Mouse (Mus musculus): ENCODE measurements at regions not wholly inside any gene's neighbourhood (a gene's known extent, or its start where the extent isn't known, plus 50 kb on each side); places are given as distances from the start of the nearest gene placed in this dataset.
"Not testable (repeated sequence)": the region's sequence is repeated elsewhere in the genome, so short reads cannot be mapped to it uniquely, and the experiment has no call there.

GRCm38 (mm10) chr15:41986264-41986663 is 1852.1 kb downstream of the 9330182O14Rik start:
- Histone ChIP-seq H3K4me1 (replicated peaks) (no peaks in the 10 kb centered on the region), H3K36me3 (no peaks in the 10 kb centered on the region), H3K4me3 (no peak overlapping the region), H3K9me3 (no peaks in the 10 kb centered on the region), H3K27ac (no peak overlapping the region), H3K27me3 (ENCODE audit: insufficient read depth, poor library complexity, severe bottlenecking) (no peaks in the 10 kb centered on the region)
- DNase-seq (ENCODE audit: low spot score): no peak
- 88% methylated on average over 3 of the region's 3 CpGs for WGBS

GRCm38 (mm10) chr15:41989065-41989464 is 1854.9 kb downstream of the 9330182O14Rik start:
- DNase-seq (ENCODE audit: low spot score): no peak
- no peaks in the 10 kb centered on the region for H3K4me1 ChIP-seq (replicated peaks)
- 67% methylated on average over 2 of the region's 2 CpGs for WGBS

GRCm38 (mm10) chr15:41991816-41992215 is 1857.7 kb downstream of the 9330182O14Rik start:
- no peak for DNase-seq (ENCODE audit: low spot score)
- no peak overlapping the region for H3K4me3 ChIP-seq
- no peak overlapping the region for H3K27ac ChIP-seq

More at GRCm38 (mm10) chr15:41989065-41989464, 1854.9 kb downstream of the 9330182O14Rik start:
- Histone ChIP-seq H3K4me3 (no peak overlapping the region), H3K27ac (no peak overlapping the region), H3K9me3 (no peaks in the 10 kb centered on the region), H3K36me3 (no peaks in the 10 kb centered on the region), H3K27me3 (ENCODE audit: insufficient read depth, poor library complexity, severe bottlenecking) (no peaks in the 10 kb centered on the region)

GRCm38 (mm10) chr15:42032286-42032685 is 1898.1 kb downstream of the 9330182O14Rik start:
- not testable (repeated sequence) for H3K27me3 ChIP-seq (ENCODE audit: insufficient read depth, poor library complexity, severe bottlenecking); H3K36me3 ChIP-seq; H3K4me1 ChIP-seq (replicated peaks); H3K4me3 ChIP-seq; H3K9me3 ChIP-seq; DNase-seq (ENCODE audit: low spot score); H3K27ac ChIP-seq
- 94% methylated on average over 12 of the region's 12 CpGs for WGBS

More at GRCm38 (mm10) chr15:41991816-41992215, 1857.7 kb downstream of the 9330182O14Rik start:
- no peaks in the 10 kb centered on the region for H3K36me3 ChIP-seq
- H3K27me3 ChIP-seq (ENCODE audit: insufficient read depth, poor library complexity, severe bottlenecking): no peaks in the 10 kb centered on the region
- no peaks in the 10 kb centered on the region for H3K4me1 ChIP-seq (replicated peaks)
- no peaks in the 10 kb centered on the region for H3K9me3 ChIP-seq

GRCm38 (mm10) chr15:42047088-42047976 is 1913.2 kb downstream of the 9330182O14Rik start:
- WGBS: 60% methylated on average over 4 of the region's 4 CpGs
- Histone ChIP-seq H3K36me3 (no peaks in the 10 kb centered on the region), H3K4me1 (replicated peaks) (peaks cover 6% of the 10 kb centered on the region), H3K4me3 (no peak overlapping the region), H3K27me3 (ENCODE audit: insufficient read depth, poor library complexity, severe bottlenecking) (no peaks in the 10 kb centered on the region), H3K9me3 (no peaks in the 10 kb centered on the region), H3K27ac (no peak overlapping the region)
- no peak for DNase-seq (ENCODE audit: low spot score)

- Histone ChIP-seq H3K27me3 (ENCODE audit: insufficient read depth, poor library complexity, severe bottlenecking) (no peaks in the 10 kb centered on the region), H3K9me3 (no peaks in the 10 kb centered on the region), H3K4me3 (no peak overlapping the region), H3K36me3 (no peaks in the 10 kb centered on the region), H3K27ac (no peak overlapping the region), H3K4me1 (replicated peaks) (no peaks in the 10 kb centered on the region)
- no peak for DNase-seq (ENCODE audit: low spot score)
- WGBS: 71% methylated on average over 3 of the region's 3 CpGs
Observed at GRCm38 (mm10) chr15:42056772-42057171, 1922.6 kb downstream of the 9330182O14Rik start.

- 79% methylated on average over 5 of the region's 5 CpGs for WGBS
- no peaks in the 10 kb centered on the region for H3K27me3 ChIP-seq (ENCODE audit: insufficient read depth, poor library complexity, severe bottlenecking)
- no peaks in the 10 kb centered on the region for H3K9me3 ChIP-seq
- no peak overlapping the region for H3K27ac ChIP-seq
- no peaks in the 10 kb centered on the region for H3K36me3 ChIP-seq
- no peak overlapping the region for H3K4me3 ChIP-seq
- no peak for DNase-seq (ENCODE audit: low spot score)
- no peaks in the 10 kb centered on the region for H3K4me1 ChIP-seq (replicated peaks)
Observed at GRCm38 (mm10) chr15:42068207-42068831, 1934.2 kb downstream of the 9330182O14Rik start.

- Histone ChIP-seq H3K27me3 (ENCODE audit: insufficient read depth, poor library complexity, severe bottlenecking) (no peaks in the 10 kb centered on the region), H3K9me3 (no peaks in the 10 kb centered on the region), H3K4me3 (no peak overlapping the region), H3K4me1 (replicated peaks) (no peaks in the 10 kb centered on the region), H3K36me3 (no peaks in the 10 kb centered on the region), H3K27ac (no peak overlapping the region)
- WGBS: 69% methylated on average over 3 of the region's 3 CpGs
- no peak for DNase-seq (ENCODE audit: low spot score)
Observed at GRCm38 (mm10) chr15:42069072-42069471, 1934.9 kb downstream of the 9330182O14Rik start.

- H3K36me3 ChIP-seq: no peaks in the 10 kb centered on the region
- DNase-seq (ENCODE audit: low spot score): no peak
- H3K27ac ChIP-seq: no peak overlapping the region
- no peaks in the 10 kb centered on the region for H3K4me1 ChIP-seq (replicated peaks)
- H3K27me3 ChIP-seq (ENCODE audit: insufficient read depth, poor library complexity, severe bottlenecking): no peaks in the 10 kb centered on the region
- H3K9me3 ChIP-seq: no peaks in the 10 kb centered on the region
- H3K4me3 ChIP-seq: no peak overlapping the region
Observed at GRCm38 (mm10) chr15:42073486-42073885, 1939.3 kb downstream of the 9330182O14Rik start.

- Histone ChIP-seq H3K4me1 (replicated peaks) (no peaks in the 10 kb centered on the region), H3K27me3 (ENCODE audit: insufficient read depth, poor library complexity, severe bottlenecking) (no peaks in the 10 kb centered on the region), H3K4me3 (no peak overlapping the region), H3K27ac (no peak overlapping the region), H3K36me3 (no peaks in the 10 kb centered on the region), H3K9me3 (no peaks in the 10 kb centered on the region)
- DNase-seq (ENCODE audit: low spot score): no peak
- WGBS: 94% methylated on average over 2 of the region's 2 CpGs
Observed at GRCm38 (mm10) chr15:42082436-42082835, 1948.3 kb downstream of the 9330182O14Rik start.

GRCm38 (mm10) chr15:42100730-42101129 is 1966.6 kb downstream of the 9330182O14Rik start:
- WGBS: 56% methylated on average over 2 of the region's 2 CpGs

GRCm38 (mm10) chr15:42104816-42105215 is 1970.7 kb downstream of the 9330182O14Rik start:
- Histone ChIP-seq H3K36me3 (no peaks in the 10 kb centered on the region), H3K27me3 (ENCODE audit: insufficient read depth, poor library complexity, severe bottlenecking) (no peaks in the 10 kb centered on the region), H3K27ac (no peak overlapping the region), H3K4me3 (no peak overlapping the region), H3K9me3 (no peaks in the 10 kb centered on the region), H3K4me1 (replicated peaks) (no peaks in the 10 kb centered on the region)
- DNase-seq (ENCODE audit: low spot score): no peak
- WGBS: 75% methylated on average over 2 of the region's 2 CpGs

More at GRCm38 (mm10) chr15:42100730-42101129, 1966.6 kb downstream of the 9330182O14Rik start:
- H3K9me3 ChIP-seq: no peaks in the 10 kb centered on the region
- H3K4me1 ChIP-seq (replicated peaks): no peaks in the 10 kb centered on the region
- no peak overlapping the region for H3K4me3 ChIP-seq
- no peak for DNase-seq (ENCODE audit: low spot score)
- H3K27me3 ChIP-seq (ENCODE audit: insufficient read depth, poor library complexity, severe bottlenecking): no peaks in the 10 kb centered on the region
- H3K36me3 ChIP-seq: no peaks in the 10 kb centered on the region
- no peak overlapping the region for H3K27ac ChIP-seq

- H3K4me3 ChIP-seq: no peak overlapping the region
- no peaks in the 10 kb centered on the region for H3K27me3 ChIP-seq (ENCODE audit: insufficient read depth, poor library complexity, severe bottlenecking)
- DNase-seq (ENCODE audit: low spot score): no peak
- H3K4me1 ChIP-seq (replicated peaks): no peaks in the 10 kb centered on the region
- H3K27ac ChIP-seq: no peak overlapping the region
- H3K36me3 ChIP-seq: no peaks in the 10 kb centered on the region
- no peaks in the 10 kb centered on the region for H3K9me3 ChIP-seq
Observed at GRCm38 (mm10) chr15:42107106-42107505, 1972.9 kb downstream of the 9330182O14Rik start.

Measured in hindbrain, embryonic 10.5 days (tissue).